Mouse (Mus musculus) lung, postnatal 0 days (tissue): ENCODE results near the gene Dlgap3.

Source experiments
- CTCF ChIP-seq: IDR thresholded peaks from 2 replicates; pipeline ENCODE4 v1.5.1; 2016; ENCODE audit warnings: antibody characterized with exemption, mild to moderate bottlenecking
- EP300 ChIP-seq: IDR thresholded peaks from 2 replicates; pipeline ENCODE4 v1.6.1; 2016; ENCODE audit warnings: antibody characterized with exemption, mild to moderate bottlenecking, control low read depth

DNA sequence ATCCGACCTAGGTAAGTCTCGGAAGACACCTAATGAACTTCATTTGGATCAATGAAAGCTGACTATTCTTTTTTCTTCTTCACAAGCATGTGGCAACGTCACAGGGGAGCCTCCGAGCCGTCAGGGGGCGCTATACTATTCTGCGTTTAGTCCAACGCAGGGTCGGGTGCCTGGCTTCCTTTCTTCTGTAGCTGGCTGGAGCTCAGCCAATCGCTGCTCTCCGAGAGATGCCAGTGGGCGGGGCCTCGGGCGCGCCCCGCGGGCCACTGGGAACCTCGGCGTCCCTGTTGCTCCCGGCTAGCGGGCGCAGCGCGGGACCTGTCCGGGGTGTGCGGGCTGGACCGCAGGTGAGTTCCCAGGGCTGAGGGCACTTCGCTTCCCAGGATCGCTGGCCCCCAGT is 74.5 kb downstream of the Dlgap3 start, which contains the start of gene Smim12:
- peak; percentile 93 for TF ChIP-seq CTCF
- no peak for TF ChIP-seq EP300
